Comparison of ENCODE assay signal across 8 mouse cellular contexts in the genomic region with DNA sequence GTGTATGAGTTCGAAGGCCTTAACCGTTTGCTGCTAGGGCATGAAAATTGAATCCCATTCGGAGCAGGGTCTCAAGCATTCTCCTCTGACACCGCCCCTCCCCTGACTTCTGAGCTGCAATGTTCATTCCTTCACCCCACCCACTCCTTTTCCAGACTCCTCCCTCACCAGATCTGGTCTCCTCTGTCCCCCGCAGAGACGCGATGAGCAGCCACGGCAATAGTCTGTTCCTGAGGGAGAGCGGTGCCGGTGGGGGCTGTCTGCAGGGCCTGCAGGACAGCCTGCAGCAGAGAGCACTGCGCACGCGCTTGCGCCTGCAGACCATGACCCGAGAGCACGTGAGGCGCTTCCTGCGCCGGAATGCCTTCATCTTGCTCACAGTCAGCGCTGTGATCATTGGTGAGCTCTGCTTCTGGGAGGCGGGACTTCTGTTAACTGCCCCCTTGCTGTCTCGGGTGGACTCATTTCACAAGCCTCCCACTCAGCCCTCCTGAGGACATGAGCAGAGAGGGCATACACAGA. TPM values are rescaled to one million over a fixed set of nuclear protein-coding genes. Genes with fewer than 3 reads are reported as not detected.
A peak's percentile ranks its signal among the peaks of the same experiment; 100 is the strongest.
DNase-seq lines count a peak whose midpoint lies in the region; ATAC-seq and TF ChIP-seq lines count a peak whose summit lies in the region.

No protein-coding gene starts in this region.

- H3K27me3 ChIP-seq in embryonic facial prominence, embryonic 10.5 days (replicated peaks; ENCODE audit: low read depth, poor library complexity, severe bottlenecking) = no peaks in the 10 kb centered on the region
- H3K27me3 ChIP-seq in intestine, embryonic 14.5 days (replicated peaks; ENCODE audit: control insufficient read depth, insufficient read depth, low read length) = no peaks in the 10 kb centered on the region

- H3K9ac ChIP-seq in intestine, embryonic 14.5 days (ENCODE audit: low read length) = peak overlapping the region; percentile 48

- H3K9me3 ChIP-seq in embryonic facial prominence, embryonic 10.5 days = no peaks in the 10 kb centered on the region
- H3K9me3 ChIP-seq in intestine, embryonic 14.5 days (ENCODE audit: control insufficient read depth, low read length) = no peaks in the 10 kb centered on the region

- peak overlapping the region; percentile 80 for H3K27ac ChIP-seq in embryonic facial prominence, embryonic 10.5 days (replicated peaks)
- peak overlapping the region; percentile 65 for H3K27ac ChIP-seq in intestine, embryonic 14.5 days (ENCODE audit: low read depth)
- H3K27ac ChIP-seq in left cerebral cortex, adult 2 months = peak overlapping the region; percentile 83

- H3K4me1 ChIP-seq in embryonic facial prominence, embryonic 10.5 days = peaks cover 12% of the 10 kb centered on the region
- no peaks in the 10 kb centered on the region for H3K4me1 ChIP-seq in intestine, embryonic 14.5 days (replicated peaks; ENCODE audit: control insufficient read depth, insufficient read depth, low read length)

- peak; percentile 75 for DNase-seq in adrenal gland, postnatal 25 days
- peak; percentile 87 for DNase-seq in embryonic facial prominence, embryonic 10.5 days (ENCODE audit: low spot score)
- peak; percentile 45 to 71 for DNase-seq in gastrocnemius, postnatal 4 days (ENCODE audit: low spot score in 2 of 2)
- peak; percentile 78 for DNase-seq in intestine, embryonic 14.5 days (ENCODE audit: low spot score)
- peak; percentile 84 to 89 for DNase-seq in left cerebral cortex, adult 2 months (ENCODE audit: extremely low spot score in 1 of 2, low spot score in 2 of 2)
- DNase-seq in lung, postnatal 25 days (ENCODE audit: low spot score) = peak; percentile 41
- DNase-seq in right cerebral cortex, postnatal 10 days (ENCODE audit: low spot score in 2 of 2) = peak; percentile 93 to 96

- H3K36me3 ChIP-seq in embryonic facial prominence, embryonic 10.5 days (replicated peaks) = no peaks in the 10 kb centered on the region
- H3K36me3 ChIP-seq in intestine, embryonic 14.5 days (ENCODE audit: control insufficient read depth, insufficient read depth, low read length) = no peaks in the 10 kb centered on the region

- H3K4me3 ChIP-seq in embryonic facial prominence, embryonic 10.5 days = peak overlapping the region; percentile 52
- peak overlapping the region; percentile 46 for H3K4me3 ChIP-seq in intestine, embryonic 14.5 days (ENCODE audit: low read depth, low read length)
- peak overlapping the region; percentile 61 for H3K4me3 ChIP-seq in left cerebral cortex, adult 2 months

- whole genome bisulfite sequencing in embryonic facial prominence, embryonic 10.5 days = 9% methylated on average over 22 of the region's 22 CpGs
- whole genome bisulfite sequencing in intestine, embryonic 14.5 days = 4% methylated on average over 22 of the region's 22 CpGs

- intact Hi-C loops in left cerebral cortex, adult 2 months (cut with DNase I) = no loop called here

- no peak; the same call in 1 of the 2 replicates for TF ChIP-seq CTCF in left cerebral cortex, adult 2 months (IDR thresholded peaks at IDR 0.05)

- peak overlapping the region; percentile 60 for H3K4me2 ChIP-seq in intestine, embryonic 14.5 days (ENCODE audit: low read length)

- peak; percentile 93 for ATAC-seq in intestine, embryonic 14.5 days (replicated peaks; ENCODE audit: low FRiP score, low TSS enrichment, low read depth)
- no peak for ATAC-seq in megakaryocyte-erythroid progenitor cell, adult 5-6 weeks (replicated peaks; ENCODE audit: low FRiP score, low TSS enrichment, poor library complexity, severe bottlenecking)

RNA-seq across cellular contexts. Expression of a gene that starts 7.3 kb away (rescaled TPM):
- 0.21 TPM in 1 of 2 replicates, not detected in the other for total RNA-seq in adrenal gland, postnatal 25 days (2021)
- 1.2 and 1.4 TPM in 2 replicates for polyA plus RNA-seq in embryonic facial prominence, embryonic 10.5 days (2016; fragmentation: Nextera tagmentation; extraction: Ambion mirVana)
- under 1 TPM; 0.21 to 0.69 TPM for total RNA-seq in gastrocnemius, postnatal 4 days (2021)
- polyA plus RNA-seq in intestine, embryonic 14.5 days (2014; fragmentation: Nextera tagmentation; extraction: Ambion mirVana) = 1.1 and 1.2 TPM in 2 replicates
- total RNA-seq in left cerebral cortex, adult 2 months (2021) = 10 to 100 TPM; 12.6 to 13.0 TPM
- not detected in 2 replicates for total RNA-seq in megakaryocyte-erythroid progenitor cell, adult 5-6 weeks (2014; fragmentation: Nextera tagmentation)
- total RNA-seq in megakaryocyte-erythroid progenitor cell, adult 5-6 weeks (2017) = not detected in 2 replicates

RNA-seq across cellular contexts. Expression of a gene that starts 34.8 kb away (rescaled TPM):
- not detected in 2 replicates for total RNA-seq in adrenal gland, postnatal 25 days (2021)
- 0.13 and 0.16 TPM in 2 replicates for polyA plus RNA-seq in embryonic facial prominence, embryonic 10.5 days (2016; fragmentation: Nextera tagmentation; extraction: Ambion mirVana)
- not detected for total RNA-seq in gastrocnemius, postnatal 4 days (2021)
- 0.11 TPM in 1 of 2 replicates, not detected in the other for polyA plus RNA-seq in intestine, embryonic 14.5 days (2014; fragmentation: Nextera tagmentation; extraction: Ambion mirVana)
- total RNA-seq in left cerebral cortex, adult 2 months (2021) = under 1 TPM; 0.59 to 0.79 TPM
- total RNA-seq in megakaryocyte-erythroid progenitor cell, adult 5-6 weeks (2014; fragmentation: Nextera tagmentation) = not detected in 2 replicates
- not detected in 2 replicates for total RNA-seq in megakaryocyte-erythroid progenitor cell, adult 5-6 weeks (2017)

Comparison
In these comparisons a context has a peak if more than half of its experiments do, and no peak if none do; other contexts are left out.
1. DNase-seq: peak in every context shown above with its lines; median percentile 94 in right cerebral cortex, postnatal 10 days; 87 in embryonic facial prominence, embryonic 10.5 days; 86 in left cerebral cortex, adult 2 months; 78 in intestine, embryonic 14.5 days; 75 in adrenal gland, postnatal 25 days; 58 in gastrocnemius, postnatal 4 days; 41 in lung, postnatal 25 days.
2. RNA of a gene that starts 7.3 kb away (total RNA-seq): 12.6 to 13.0 TPM in left cerebral cortex, adult 2 months; 0.21 to 0.69 TPM in gastrocnemius, postnatal 4 days, 0.21 TPM in adrenal gland, postnatal 25 days and not detected in megakaryocyte-erythroid progenitor cell, adult 5-6 weeks; every median in the first group is over 4 times any median in the second.
3. Peak in every context shown above with its lines, with median percentiles within 50 percentile points of each other: H3K27ac ChIP-seq and H3K4me3 ChIP-seq.